Comparison of ENCODE assay signal across 17 mouse cellular contexts in the genomic region with DNA sequence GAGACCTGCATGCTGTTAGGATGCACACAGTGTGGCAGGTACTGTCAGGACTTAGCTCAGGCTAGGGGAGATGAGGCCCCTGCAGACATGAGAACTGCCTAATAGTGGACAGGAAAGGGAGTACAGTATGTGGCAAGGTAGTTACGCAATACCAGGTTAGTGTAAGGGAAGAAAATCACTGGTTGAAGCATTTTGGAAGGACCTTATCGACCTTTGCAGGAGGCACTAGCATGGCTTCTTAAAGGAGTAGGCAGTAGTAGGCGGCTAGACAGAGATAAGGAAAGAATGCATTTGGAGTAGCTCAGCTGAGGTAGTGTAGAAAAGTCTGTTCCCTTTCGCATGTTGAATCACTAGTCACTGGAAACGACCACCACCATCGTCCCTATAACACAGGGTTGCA. TPM values are rescaled to one million over a fixed set of nuclear protein-coding genes. Genes with fewer than 3 reads are reported as not detected.
A peak's percentile ranks its signal among the peaks of the same experiment; 100 is the strongest.
DNase-seq lines count a peak whose midpoint lies in the region; ATAC-seq and TF ChIP-seq lines count a peak whose summit lies in the region.
"Had no signal": no experiment of that assay in that cellular context is flagged by ENCODE, and none has a peak within 500 bp of the region (broad histone marks: within the 10 kb centered on the region; RNA-seq: fewer than 3 reads in every experiment).

No protein-coding gene starts in this region.

- H3K36me3 ChIP-seq in intestine, embryonic 16.5 days (ENCODE audit: control insufficient read depth, insufficient read depth, low read length): no peaks in the 10 kb centered on the region
- no peaks in the 10 kb centered on the region for H3K36me3 ChIP-seq in intestine, embryonic 15.5 days
- H3K36me3 ChIP-seq in liver, postnatal 0 days (replicated peaks; ENCODE audit: insufficient read depth, low read length): no peaks in the 10 kb centered on the region
- H3K36me3 ChIP-seq in hindbrain, embryonic 10.5 days: no peaks in the 10 kb centered on the region

- H3K4me1 ChIP-seq in intestine, embryonic 16.5 days (ENCODE audit: control insufficient read depth, insufficient read depth, low read length): peaks cover 31% of the 10 kb centered on the region
- peaks cover 22% of the 10 kb centered on the region for H3K4me1 ChIP-seq in intestine, embryonic 15.5 days (replicated peaks)
- peaks cover 25% of the 10 kb centered on the region for H3K4me1 ChIP-seq in liver, postnatal 0 days (ENCODE audit: insufficient read depth)
- H3K4me1 ChIP-seq in hindbrain, embryonic 10.5 days (replicated peaks): peaks cover 17% of the 10 kb centered on the region

- no peaks in the 10 kb centered on the region for H3K27me3 ChIP-seq in intestine, embryonic 16.5 days (replicated peaks; ENCODE audit: control insufficient read depth, insufficient read depth, low read length)
- no peaks in the 10 kb centered on the region for H3K27me3 ChIP-seq in intestine, embryonic 15.5 days (replicated peaks)
- H3K27me3 ChIP-seq in liver, postnatal 0 days (ENCODE audit: insufficient read depth, low read length): no peaks in the 10 kb centered on the region
- no peaks in the 10 kb centered on the region for H3K27me3 ChIP-seq in hindbrain, embryonic 10.5 days (ENCODE audit: insufficient read depth, poor library complexity, severe bottlenecking)
- H3K27me3 ChIP-seq: megakaryocyte, embryonic 14.5 days had no signal

- no peak overlapping the region for H3K9ac ChIP-seq in intestine, embryonic 16.5 days (ENCODE audit: low read depth, low read length)
- H3K9ac ChIP-seq in intestine, embryonic 15.5 days: no peak overlapping the region
- H3K9ac ChIP-seq in liver, postnatal 0 days (replicated peaks): no peak overlapping the region

- no peak overlapping the region for H3K4me3 ChIP-seq in intestine, embryonic 16.5 days (ENCODE audit: low read length)
- no peak overlapping the region for H3K4me3 ChIP-seq in intestine, embryonic 15.5 days (replicated peaks)
- no peak overlapping the region for H3K4me3 ChIP-seq in liver, postnatal 0 days (ENCODE audit: low read depth, low read length)
- no peak overlapping the region for H3K4me3 ChIP-seq in hindbrain, embryonic 10.5 days
- H3K4me3 ChIP-seq: erythroblast, embryonic 14.5 days; layer of hippocampus, adult 2 months; megakaryocyte, embryonic 14.5 days had no signal

- no peaks in the 10 kb centered on the region for H3K9me3 ChIP-seq in intestine, embryonic 16.5 days (ENCODE audit: control insufficient read depth, low read length)
- H3K9me3 ChIP-seq in intestine, embryonic 15.5 days: no peaks in the 10 kb centered on the region
- no peaks in the 10 kb centered on the region for H3K9me3 ChIP-seq in liver, postnatal 0 days (ENCODE audit: low read length)
- no peaks in the 10 kb centered on the region for H3K9me3 ChIP-seq in hindbrain, embryonic 10.5 days
- H3K9me3 ChIP-seq: megakaryocyte, embryonic 14.5 days had no signal

- no peak for TF ChIP-seq CTCF in liver, postnatal 0 days (IDR thresholded peaks at IDR 0.05; ENCODE audit: low read depth)

- peak; percentile 40 for DNase-seq in 3T3-L1 (ENCODE audit: low read depth, low spot score)
- peak; percentile 44 for DNase-seq in c-Kit-positive CD71-positive TER-119-positive erythroid progenitor cells, embryonic 14.5 days (ENCODE audit: low spot score)
- DNase-seq in liver, postnatal 0 days: no peak
- no peak for DNase-seq in layer of hippocampus, adult 11-12 months (ENCODE audit: low spot score)
- no peak for DNase-seq in hindbrain, embryonic 10.5 days (ENCODE audit: low spot score)
- DNase-seq in thymus, postnatal 10 days (ENCODE audit: low spot score in 2 of 2): no peak
- DNase-seq: adrenal gland, postnatal 36 days; cerebellum, adult 11-12 months; spleen, adult 18-20 months; thymus, postnatal 25 days had no signal

- TF ChIP-seq EP300 in liver, postnatal 0 days (IDR thresholded peaks at IDR 0.05; ENCODE audit: low read depth): no peak

- no peak overlapping the region for H3K4me2 ChIP-seq in intestine, embryonic 16.5 days (ENCODE audit: low read depth, low read length)
- H3K4me2 ChIP-seq in intestine, embryonic 15.5 days (replicated peaks): no peak overlapping the region
- H3K4me2 ChIP-seq in liver, postnatal 0 days (ENCODE audit: low read depth, low read length): peak overlapping the region; percentile 39; the same call in 1 of the 2 replicates
- H3K4me2 ChIP-seq: heart, embryonic 11.5 days had no signal

- peak; percentile 19; the same call in 1 of the 2 replicates for ATAC-seq in intestine, embryonic 16.5 days
- ATAC-seq in intestine, embryonic 15.5 days: no peak
- ATAC-seq in liver, postnatal 0 days: peak; percentile 55
- ATAC-seq: hindbrain, embryonic 16.5 days had no signal

- H3K27ac ChIP-seq in intestine, embryonic 16.5 days (ENCODE audit: low read length): no peak overlapping the region
- H3K27ac ChIP-seq in intestine, embryonic 15.5 days: no peak overlapping the region
- no peak overlapping the region for H3K27ac ChIP-seq in liver, postnatal 0 days (ENCODE audit: low read depth)
- H3K27ac ChIP-seq in hindbrain, embryonic 10.5 days: no peak overlapping the region
- H3K27ac ChIP-seq: layer of hippocampus, adult 2 months had no signal

- 63% methylated on average over 6 of the region's 6 CpGs for WGBS in intestine, embryonic 16.5 days
- 69% methylated on average over 6 of the region's 6 CpGs for WGBS in intestine, embryonic 15.5 days
- WGBS in liver, postnatal 0 days (ENCODE audit: insufficient replicate concordance): 23% methylated on average over 6 of the region's 6 CpGs
- 83% methylated on average over 6 of the region's 6 CpGs for WGBS in hindbrain, embryonic 10.5 days

RNA-seq across cellular contexts. Expression of a gene that starts 6.8 kb away (rescaled TPM):
- polyA plus RNA-seq in intestine, embryonic 16.5 days (2015; fragmentation: Nextera tagmentation; extraction: Ambion mirVana): 12.3 and 15.0 TPM in 2 replicates
- 15.9 and 16.3 TPM in 2 replicates for polyA plus RNA-seq in intestine, embryonic 15.5 days (2015; fragmentation: Nextera tagmentation; extraction: Ambion mirVana)
- polyA plus RNA-seq in liver, postnatal 0 days (2015; fragmentation: Nextera tagmentation; extraction: Ambion mirVana): 1.5 and 1.8 TPM in 2 replicates
- 8.7 and 9.5 TPM in 2 replicates for polyA plus RNA-seq in hindbrain, embryonic 10.5 days (2016; fragmentation: Nextera tagmentation; extraction: Ambion mirVana)

RNA-seq across cellular contexts. Expression of a gene that starts 6.9 kb away (rescaled TPM):
- 3.4 and 3.5 TPM in 2 replicates for polyA plus RNA-seq in intestine, embryonic 16.5 days (2015; fragmentation: Nextera tagmentation; extraction: Ambion mirVana)
- 3.8 and 4.1 TPM in 2 replicates for polyA plus RNA-seq in intestine, embryonic 15.5 days (2015; fragmentation: Nextera tagmentation; extraction: Ambion mirVana)
- 2.9 and 3.1 TPM in 2 replicates for polyA plus RNA-seq in liver, postnatal 0 days (2015; fragmentation: Nextera tagmentation; extraction: Ambion mirVana)
- 0.16 and 0.35 TPM in 2 replicates for polyA plus RNA-seq in hindbrain, embryonic 10.5 days (2016; fragmentation: Nextera tagmentation; extraction: Ambion mirVana)
- polyA plus RNA-seq: erythroblast, embryonic 14.5 days had no signal

Comparison
In these comparisons a context has a peak if more than half of its experiments do, and no peak if none do; other contexts are left out.
1. DNase-seq: peak in 3T3-L1 (single experiment) and c-Kit-positive CD71-positive TER-119-positive erythroid progenitor cells, embryonic 14.5 days (single experiment); none in liver, postnatal 0 days (single experiment), layer of hippocampus, adult 11-12 months (single experiment), hindbrain, embryonic 10.5 days (single experiment) and thymus, postnatal 10 days (0 of 2).